Mouse (Mus musculus) right cerebral cortex, postnatal 10 days (tissue): ENCODE measurements around the gene Mtor.

Source experiments
- DNase-seq, 2 experiments: peaks; one replicate each; pipeline ENCODE4 v3.0.0; 2021; ENCODE audit warnings: low spot score in 2 of 2

Mtor gene

DNA sequence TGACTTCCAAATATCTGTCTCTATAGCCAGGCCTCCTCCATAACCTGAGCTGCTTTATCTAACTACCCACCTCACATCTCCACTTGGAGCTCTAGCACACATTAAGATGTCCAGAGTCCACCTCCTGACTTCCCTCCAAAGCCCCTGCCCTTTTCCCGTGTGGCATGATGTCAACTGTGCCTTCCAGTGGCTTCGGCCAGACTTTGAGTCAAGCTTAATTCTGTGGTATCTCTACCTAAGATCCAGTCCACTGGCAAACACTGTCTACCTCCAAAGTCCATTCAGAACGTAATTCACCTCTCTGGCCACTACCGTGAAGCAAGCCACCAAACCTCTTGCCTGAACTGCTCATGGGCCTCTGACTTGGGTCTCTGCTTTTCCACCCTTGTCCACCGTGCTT lies 6.5 kb upstream of the Mtor start:
- DNase-seq: no peak

GRCm38 (mm10) chr4:148442598-148442997 lies 5.8 kb upstream of the Mtor start:
- no peak for DNase-seq

DNA sequence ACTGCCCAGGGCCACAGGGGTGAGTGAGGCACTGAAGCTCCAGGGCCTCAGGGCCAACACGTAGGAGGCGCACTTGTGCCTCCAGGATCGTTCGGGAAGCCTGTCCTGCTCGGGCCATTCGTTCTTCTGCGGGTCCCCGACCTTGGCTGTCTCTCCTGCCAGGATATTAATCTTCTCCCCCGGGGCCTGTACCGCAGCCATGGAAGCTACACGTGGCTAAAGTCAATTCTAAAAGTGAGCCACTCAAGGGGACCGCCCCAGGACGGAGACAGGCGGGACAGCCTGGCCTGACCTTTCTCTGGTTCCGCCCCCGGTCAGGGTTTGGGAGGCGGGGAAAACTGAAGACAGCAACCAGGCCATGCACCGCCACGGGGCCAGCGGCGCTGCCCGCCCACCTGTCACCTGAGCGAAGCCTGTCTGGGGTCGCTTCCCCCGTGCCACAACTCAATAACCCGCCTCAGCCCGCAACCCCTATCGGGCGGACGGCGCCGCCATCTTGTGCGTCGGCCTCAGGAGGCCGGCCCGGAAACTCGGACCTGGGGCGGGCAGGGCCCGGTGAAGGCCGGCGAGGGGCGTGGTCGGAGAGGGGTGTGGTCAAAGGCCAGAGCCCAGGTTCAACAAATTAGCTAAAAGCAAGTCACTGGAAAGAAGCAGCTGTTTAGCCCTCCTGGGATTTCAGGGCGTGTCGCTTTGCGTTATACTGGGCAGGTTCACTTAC lies 4.0 kb upstream of the Mtor start, which contains the start of gene Ubiad1:
Ubiad1 (minus strand) TSS at position 522 of the 718 bp plus-strand sequence.
- peak; percentile 83 to 85 for DNase-seq

DNA sequence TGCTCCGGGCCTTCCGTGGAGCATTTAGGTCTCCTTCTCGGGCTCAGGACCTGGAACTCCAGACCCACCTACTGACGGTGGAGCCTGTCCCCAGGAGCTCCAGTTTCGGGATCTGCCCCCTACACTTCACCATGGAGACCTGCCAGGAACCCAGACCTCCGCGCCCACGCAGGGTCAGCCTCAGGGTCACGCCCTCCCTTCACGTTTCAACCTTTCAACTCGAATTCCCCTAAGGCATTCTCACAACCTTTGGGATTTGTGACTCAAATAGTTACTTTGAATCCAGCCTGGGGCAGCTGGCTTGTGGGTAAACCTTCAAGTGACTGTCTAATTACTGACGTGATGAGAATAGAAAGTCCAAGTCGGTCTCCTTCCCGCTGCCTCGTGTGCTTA lies 438 bp downstream of the Mtor start:
- DNase-seq: peak; percentile 63 to 64

GRCm38 (mm10) chr4:148453707-148454106 lies 5.3 kb downstream of the Mtor start:
- no peak for DNase-seq

DNA sequence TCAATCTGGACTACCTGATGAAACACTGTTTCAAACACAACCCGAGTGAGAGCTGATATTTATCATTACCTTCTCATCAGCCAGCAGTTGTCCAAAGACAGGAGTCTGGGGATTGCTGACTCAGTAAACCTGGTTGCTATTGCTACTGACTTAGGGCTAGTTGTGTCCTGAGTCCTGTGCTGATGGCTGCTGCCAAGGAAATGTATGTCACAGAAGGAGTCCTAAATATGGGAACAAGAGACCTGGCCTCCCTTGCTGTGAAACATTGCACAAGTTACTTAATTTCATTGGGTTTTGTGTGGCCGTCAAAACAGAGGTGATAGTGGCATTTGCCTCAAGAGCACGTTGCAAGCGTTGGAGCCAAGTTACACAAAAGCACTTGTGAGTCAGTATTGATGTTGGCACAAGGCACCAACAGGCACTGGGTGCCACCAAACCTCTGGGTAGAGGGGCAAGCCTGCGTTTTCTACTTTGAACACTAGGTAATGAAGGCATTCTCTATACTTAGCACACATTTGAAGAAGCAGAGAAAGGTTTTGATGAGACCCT lies 7.1 kb downstream of the Mtor start:
- no peak for DNase-seq

GRCm38 (mm10) chr4:148460656-148461284 lies 12.4 kb downstream of the Mtor start:
- peak; percentile 61 to 62 for DNase-seq

GRCm38 (mm10) chr4:148461772-148462171 lies 13.4 kb downstream of the Mtor start:
- DNase-seq: no peak

DNA sequence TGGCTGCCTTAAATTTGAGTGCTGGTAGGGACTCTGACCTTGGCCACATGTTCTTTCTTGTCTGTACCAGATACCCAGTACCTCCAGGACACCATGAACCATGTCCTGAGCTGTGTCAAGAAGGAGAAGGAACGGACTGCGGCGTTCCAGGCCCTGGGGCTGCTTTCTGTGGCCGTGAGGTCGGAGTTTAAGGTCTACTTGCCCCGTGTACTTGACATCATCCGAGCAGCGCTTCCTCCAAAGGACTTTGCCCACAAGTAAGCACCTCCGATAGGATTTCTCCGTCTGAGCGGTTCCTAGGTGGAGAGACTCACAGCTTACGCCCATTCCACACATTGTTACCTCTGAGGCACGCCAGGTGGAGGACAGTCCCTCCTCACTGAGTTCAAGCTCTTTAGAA lies 14.3 kb downstream of the Mtor start:
- no peak for DNase-seq

DNA sequence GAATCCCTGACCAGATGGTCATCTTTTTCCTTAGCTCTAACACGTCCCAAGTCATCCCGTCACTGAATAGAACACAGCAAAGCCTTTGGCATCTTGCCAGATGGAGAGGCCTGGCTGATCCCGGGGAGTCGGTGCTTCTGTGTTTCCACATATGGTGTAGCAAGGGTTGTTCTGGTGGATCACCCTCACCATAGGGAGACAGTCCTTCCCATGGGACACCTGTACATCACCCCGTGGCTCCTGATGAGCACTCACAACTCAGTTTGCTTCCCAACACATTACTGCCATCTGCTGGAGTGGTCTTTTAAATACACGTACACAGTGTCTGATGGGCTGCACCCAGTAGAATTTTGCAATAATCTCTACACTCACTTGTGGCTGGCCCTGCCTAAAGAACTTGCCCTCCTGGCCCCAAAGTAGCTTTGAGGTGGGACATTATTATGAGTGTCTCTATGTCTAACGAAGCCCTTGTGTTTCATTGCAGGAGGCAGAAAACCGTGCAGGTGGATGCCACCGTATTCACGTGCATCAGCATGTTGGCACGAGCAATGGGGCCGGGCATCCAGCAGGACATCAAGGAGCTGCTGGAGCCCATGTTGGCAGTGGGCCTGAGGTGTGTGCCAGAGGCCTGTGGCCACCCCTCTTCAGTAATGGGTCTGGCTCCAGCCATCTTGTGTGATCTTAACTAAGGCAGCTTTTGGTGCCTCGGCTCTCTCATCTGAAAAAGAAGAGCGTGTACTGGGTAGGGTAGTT lies 15.0 kb downstream of the Mtor start:
- peak; percentile 39 to 53 for DNase-seq

DNA sequence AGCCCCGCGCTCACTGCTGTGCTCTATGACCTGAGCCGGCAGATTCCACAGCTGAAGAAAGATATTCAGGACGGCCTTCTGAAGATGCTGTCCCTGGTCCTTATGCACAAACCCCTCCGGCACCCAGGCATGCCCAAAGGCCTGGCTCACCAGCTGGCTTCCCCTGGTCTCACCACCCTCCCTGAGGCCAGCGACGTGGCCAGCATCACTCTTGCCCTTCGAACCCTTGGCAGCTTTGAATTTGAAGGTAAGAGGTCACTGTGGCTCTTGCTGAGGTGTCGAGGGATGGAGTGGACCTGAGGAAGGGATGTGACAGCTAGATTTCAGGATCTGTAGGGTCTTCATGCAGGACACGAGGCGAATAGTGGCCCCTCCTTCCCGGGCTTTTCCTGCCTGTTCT lies 15.9 kb downstream of the Mtor start:
- no peak for DNase-seq

DNA sequence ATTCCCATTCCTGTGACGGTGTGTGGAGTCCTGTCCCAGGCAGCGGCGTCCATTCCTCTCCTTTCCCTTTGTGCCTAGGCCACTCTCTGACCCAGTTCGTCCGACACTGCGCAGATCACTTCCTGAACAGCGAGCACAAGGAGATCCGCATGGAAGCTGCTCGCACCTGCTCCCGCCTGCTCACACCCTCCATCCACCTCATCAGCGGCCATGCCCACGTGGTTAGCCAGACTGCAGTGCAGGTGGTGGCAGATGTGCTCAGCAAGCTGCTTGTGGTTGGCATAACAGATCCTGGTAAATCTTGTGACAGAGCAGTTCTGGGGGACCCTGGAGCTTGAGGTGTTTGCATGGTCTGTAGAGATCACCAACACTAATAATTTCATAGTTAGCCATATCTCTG lies 16.5 kb downstream of the Mtor start:
- DNase-seq: no peak

- DNase-seq: no peak
Observed at GRCm38 (mm10) chr4:148466511-148467079, 18.2 kb downstream of the Mtor start.

DNA sequence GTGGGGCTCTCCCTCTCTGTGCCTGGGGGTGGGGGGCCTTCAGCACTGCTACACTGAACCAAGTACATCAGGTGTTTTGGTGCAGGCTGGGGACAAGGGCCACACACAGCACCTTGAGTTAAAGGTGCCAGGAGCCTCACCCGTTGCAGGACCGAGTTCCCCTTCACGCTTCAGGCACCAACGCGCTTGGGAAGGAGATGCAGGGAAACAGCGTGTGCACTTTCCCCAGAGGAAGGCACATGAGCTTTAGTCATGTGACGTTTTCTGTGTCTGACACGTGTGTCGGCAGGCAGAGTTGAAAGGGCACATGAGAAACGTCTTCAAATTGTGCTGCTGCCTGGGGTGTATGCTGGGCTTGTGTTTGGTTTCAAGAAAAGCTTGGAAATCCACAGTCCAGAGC lies 20.0 kb downstream of the Mtor start:
- no peak for DNase-seq

GRCm38 (mm10) chr4:148469487-148470252 lies 21.3 kb downstream of the Mtor start:
- DNase-seq: no peak

- DNase-seq: no peak
Observed at GRCm38 (mm10) chr4:148471363-148471806, 23.0 kb downstream of the Mtor start.

- DNase-seq: peak in 1 of 2 experiments; percentile 13
Observed at GRCm38 (mm10) chr4:148472436-148473174, 24.2 kb downstream of the Mtor start.

DNA sequence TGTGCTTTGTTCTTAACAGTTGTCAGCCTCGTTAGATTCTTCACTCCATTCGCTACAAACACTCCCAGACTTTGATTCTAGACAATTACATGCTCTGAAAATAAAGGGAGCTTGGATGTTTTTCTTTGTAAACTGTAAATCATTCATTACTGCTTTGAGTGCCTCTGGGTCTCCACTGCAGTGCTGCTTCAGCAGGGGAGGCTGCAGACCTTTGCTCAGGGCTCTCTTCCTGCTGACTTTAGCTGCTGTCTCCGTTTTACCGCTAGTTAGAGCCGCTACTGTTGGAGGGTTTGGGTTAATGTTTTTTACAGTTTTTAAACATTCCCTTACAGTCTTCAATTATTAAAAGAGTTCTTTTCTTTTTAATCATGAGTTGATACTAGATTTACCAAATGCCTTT lies 25.1 kb downstream of the Mtor start:
- DNase-seq: no peak

- no peak for DNase-seq
Observed at GRCm38 (mm10) chr4:148480245-148480644, 31.8 kb downstream of the Mtor start.

- no peak for DNase-seq
Observed at GRCm38 (mm10) chr4:148481557-148482168, 33.3 kb downstream of the Mtor start.
